Mouse (Mus musculus): ENCODE data around the gene Npcd.

Npcd gene

DNA sequence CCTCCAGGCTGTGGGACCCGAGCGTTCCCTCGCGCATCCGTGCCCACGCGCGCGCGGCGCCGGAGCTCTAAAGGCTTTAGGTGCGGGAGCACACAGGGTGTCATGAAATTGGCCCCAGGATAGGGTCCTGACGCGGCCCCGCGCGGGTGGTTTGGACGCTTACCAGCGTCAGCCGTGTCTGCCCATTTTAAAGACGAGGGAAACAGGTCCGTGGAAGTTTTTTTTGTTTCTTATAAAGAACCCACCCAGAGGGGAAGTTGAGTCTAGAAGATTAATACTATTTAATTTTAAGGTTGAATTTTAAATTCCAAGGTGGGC lies 91.4 kb downstream of the Npcd start:
- no peak for DNase-seq (ENCODE audit: low read depth, low spot score)

DNA sequence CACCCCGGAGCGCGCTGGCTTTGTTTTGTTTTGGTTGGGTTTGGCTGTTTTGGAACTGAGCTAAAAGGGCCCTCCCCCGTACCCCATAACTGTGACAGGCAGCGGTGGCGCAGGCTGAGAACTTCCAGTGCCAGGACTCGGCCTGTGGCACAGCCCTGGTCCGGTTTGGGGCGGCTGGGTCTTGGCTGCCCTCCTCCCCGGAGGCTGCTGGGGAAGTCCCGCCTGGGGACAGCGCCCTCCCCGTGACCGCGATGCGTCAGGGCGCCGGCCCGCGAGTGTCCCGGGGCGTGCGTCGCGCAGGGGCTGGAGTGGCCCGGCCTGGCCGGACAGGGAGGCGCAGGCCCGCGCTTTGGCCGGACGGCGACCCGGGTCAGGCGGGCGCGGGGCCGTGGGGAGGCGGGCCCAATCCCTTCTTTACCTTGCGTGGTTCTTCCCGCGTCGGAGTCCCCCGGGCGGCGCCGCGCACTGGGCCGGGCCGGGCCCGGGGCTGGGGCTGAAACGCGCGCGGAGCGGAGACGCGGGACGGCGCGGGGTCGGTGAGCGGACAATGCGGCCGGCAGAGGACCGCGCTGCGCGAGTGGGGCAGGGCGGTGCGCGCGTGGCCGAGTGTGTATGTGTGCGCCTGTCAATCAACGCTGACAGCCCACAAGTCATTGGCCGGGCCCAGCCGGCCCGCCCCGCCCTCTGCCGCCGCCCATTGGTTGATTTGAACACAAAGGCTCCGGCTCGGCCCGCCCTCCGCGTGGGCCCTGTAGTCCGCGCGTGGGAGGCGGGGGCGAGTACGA lies 91.9 kb downstream of the Npcd start, which contains the start of gene Sun2:
Sun2 (minus strand) TSS at position 616 of the 785 bp plus-strand sequence.
- peak; percentile 85 for DNase-seq (ENCODE audit: low read depth, low spot score)

DNA sequence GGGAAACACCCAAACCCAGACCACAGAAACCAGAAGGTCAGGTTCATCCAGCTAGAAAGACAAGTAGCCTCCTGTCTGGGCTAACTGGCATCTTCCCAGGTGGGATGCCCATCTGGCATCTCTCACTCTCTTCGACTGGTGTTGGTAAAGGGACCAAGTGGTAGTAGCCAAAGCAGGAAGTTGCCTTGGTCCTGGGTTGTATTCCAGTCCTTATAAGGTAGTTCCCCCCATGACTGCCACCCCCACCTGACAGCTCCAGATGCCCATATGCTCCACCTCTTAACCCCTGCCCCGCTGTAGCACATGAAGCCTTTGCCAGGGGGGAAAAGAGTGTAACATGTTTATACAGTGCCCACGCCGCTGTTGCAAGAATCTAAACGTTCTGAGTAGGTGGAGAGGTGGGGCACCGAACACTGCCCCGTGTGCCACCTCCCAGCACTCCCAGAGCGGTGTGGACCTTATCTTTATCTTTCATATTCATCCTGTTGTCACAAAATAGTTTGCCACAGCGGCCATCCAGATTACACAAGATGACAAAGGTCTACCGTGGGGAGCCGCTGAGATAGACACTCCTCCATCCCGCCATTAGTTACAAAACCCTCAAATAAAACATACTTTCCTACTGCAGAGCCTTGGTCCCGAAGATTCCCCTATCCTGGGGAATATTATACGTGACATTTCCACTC lies 92.7 kb downstream of the Npcd start:
- DNase-seq (ENCODE audit: low read depth, low spot score) = no peak

DNA sequence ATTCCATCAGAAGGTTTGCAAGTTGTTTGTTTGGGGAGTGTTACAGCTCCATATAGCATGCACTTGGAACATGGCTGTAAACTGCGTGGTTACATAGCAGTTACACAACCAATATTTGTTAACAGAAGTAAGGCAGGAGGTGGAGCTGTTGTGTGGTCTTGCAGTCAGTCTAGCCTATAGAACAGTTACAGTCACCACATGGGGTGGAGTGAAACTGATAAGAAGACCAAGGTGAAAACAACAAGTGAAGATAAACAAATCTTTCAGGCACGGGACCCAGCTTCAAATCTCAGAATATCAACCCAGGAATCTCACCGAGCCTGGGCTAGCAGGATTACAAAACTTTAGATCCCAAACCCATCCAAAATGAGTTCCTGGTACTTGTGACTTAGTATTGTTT lies 93.3 kb downstream of the Npcd start:
- no peak for DNase-seq (ENCODE audit: low read depth, low spot score)
